Mouse (Mus musculus): ENCODE data around the gene Grasp.

- TF ChIP-seq CTCF (conservative IDR thresholded peaks at IDR 0.05; ENCODE audit: insufficient read depth, insufficient read length, low read depth, low read length) = no peak
- TF ChIP-seq POLR2A (IDR thresholded peaks at IDR 0.05; ENCODE audit: low read depth, low read length) = no peak
These were observed 26.3 kb downstream of the Grasp start for GRCm38 (mm10) chr15:101250220-101250800.
